Mouse (Mus musculus): ENCODE results near the gene Tmem62. TPM values are rescaled to one million over a fixed set of nuclear protein-coding genes. Genes with fewer than 3 reads are reported as not detected.
"Not testable (repeated sequence)": the region's sequence is repeated elsewhere in the genome, so short reads cannot be mapped to it uniquely, and the experiment has no call there.

Gene Tmem62
- polyA plus RNA-seq, 1 experiment from 2014 or later: 6.9 TPM

DNA sequence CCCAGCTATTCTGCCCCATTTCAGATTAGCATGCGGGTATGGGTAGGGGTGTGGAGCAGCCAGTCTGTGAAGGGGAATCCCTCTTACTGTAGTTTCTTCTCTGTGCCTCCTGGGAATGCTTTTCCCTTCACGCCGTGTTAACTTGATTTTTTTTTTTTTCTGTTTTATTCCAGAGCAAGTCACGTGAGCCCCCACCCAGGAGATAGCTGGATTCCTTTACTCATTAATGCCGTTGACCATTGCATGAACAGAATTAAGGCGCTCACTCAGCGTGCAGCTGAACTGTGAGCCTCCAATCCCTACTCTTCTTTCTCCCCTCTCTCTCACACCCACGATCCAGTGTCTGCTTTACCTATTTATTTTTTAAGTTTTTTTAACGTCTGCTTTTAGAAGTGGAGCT is 39.4 kb downstream of the Tmem62 start:
- no peak overlapping the region for H3K27ac ChIP-seq
- ATAC-seq (replicated peaks; ENCODE audit: low FRiP score, low read depth) (no peak), DNase-seq (ENCODE audit: low spot score) (peak; percentile 41)
- H3K4me2 ChIP-seq (ENCODE audit: low read length): no peak overlapping the region
- no peaks in the 10 kb centered on the region for H3K4me1 ChIP-seq (replicated peaks; ENCODE audit: insufficient read depth, low read length)
- no peaks in the 10 kb centered on the region for H3K27me3 ChIP-seq (ENCODE audit: insufficient read depth, low read length)
- peaks cover 22% of the 10 kb centered on the region for H3K36me3 ChIP-seq (ENCODE audit: insufficient read depth, low read length)
- no peak overlapping the region for H3K4me3 ChIP-seq (replicated peaks; ENCODE audit: low read depth, low read length)
- no peaks in the 10 kb centered on the region for H3K9me3 ChIP-seq (replicated peaks; ENCODE audit: low read length)
- no peak overlapping the region for H3K9ac ChIP-seq (ENCODE audit: low read depth, low read length)
- WGBS: 80% methylated on average over 9 of the region's 9 CpGs
- no peak for TF ChIP-seq CTCF (IDR thresholded peaks at IDR 0.05; ENCODE audit: low read depth)

DNA sequence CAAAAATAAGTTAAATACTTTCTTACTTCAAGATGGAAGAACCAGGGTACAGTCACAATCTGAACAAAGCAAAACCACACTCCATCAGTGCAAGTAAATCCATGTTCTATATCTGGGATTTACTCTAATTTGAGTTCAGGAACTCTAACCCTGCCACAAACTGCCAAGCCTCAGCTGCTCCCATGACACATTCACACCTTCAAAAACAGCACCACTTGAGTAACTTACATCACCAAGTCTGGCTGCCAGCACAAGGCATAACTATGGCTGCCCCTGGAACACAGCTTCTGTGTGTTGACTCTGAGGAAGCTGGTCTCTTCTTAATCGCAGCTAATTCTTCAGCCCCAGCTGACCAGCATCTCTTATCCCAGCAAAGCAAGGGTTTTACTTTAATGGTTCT is 40.3 kb downstream of the Tmem62 start:
- Histone ChIP-seq H3K36me3 (ENCODE audit: insufficient read depth, low read length) (peaks cover 18% of the 10 kb centered on the region), H3K4me3 (replicated peaks; ENCODE audit: low read depth, low read length) (no peak overlapping the region), H3K9ac (ENCODE audit: low read depth, low read length) (no peak overlapping the region), H3K9me3 (replicated peaks; ENCODE audit: low read length) (no peaks in the 10 kb centered on the region), H3K4me1 (replicated peaks; ENCODE audit: insufficient read depth, low read length) (no peaks in the 10 kb centered on the region), H3K4me2 (ENCODE audit: low read length) (no peak overlapping the region), H3K27me3 (ENCODE audit: insufficient read depth, low read length) (no peaks in the 10 kb centered on the region), H3K27ac (no peak overlapping the region)
- DNase-seq (ENCODE audit: low spot score) (no peak), ATAC-seq (replicated peaks; ENCODE audit: low FRiP score, low read depth) (no peak)
- no peak for TF ChIP-seq CTCF (IDR thresholded peaks at IDR 0.05; ENCODE audit: low read depth)
- WGBS: 91% methylated on average over 1 of the region's 1 CpGs

DNA sequence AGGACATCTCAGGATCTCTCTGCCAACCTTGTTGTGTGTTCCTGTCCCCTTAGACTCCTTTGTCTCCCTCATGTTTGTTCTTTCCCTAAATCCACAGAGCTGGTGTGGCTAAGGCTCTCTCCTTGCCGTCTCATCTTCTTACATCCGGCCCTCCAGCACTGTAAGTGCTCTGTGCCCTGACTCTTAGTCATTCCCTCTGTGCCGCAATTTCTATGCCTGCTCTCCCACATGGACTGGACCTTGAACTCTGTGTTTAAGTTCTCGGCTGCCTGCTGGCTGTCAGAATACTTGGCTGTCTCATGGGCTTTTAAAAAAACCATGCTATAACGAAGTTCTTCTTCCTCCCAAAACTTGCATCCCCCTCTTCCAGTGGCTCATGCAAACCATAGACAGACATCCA is 46.1 kb downstream of the Tmem62 start:
- no peak for DNase-seq (ENCODE audit: low spot score)
- H3K9ac ChIP-seq (ENCODE audit: low read depth, low read length): no peak overlapping the region
- H3K36me3 ChIP-seq (ENCODE audit: insufficient read depth, low read length): 0 out of 2 replicates have a peak, but pooled peaks cover under 1% of the 10 kb centered on the region
- no peak for TF ChIP-seq CTCF (IDR thresholded peaks at IDR 0.05; ENCODE audit: low read depth)
- 51% methylated on average over 5 of the region's 5 CpGs for WGBS
- no peaks in the 10 kb centered on the region for H3K4me1 ChIP-seq (replicated peaks; ENCODE audit: insufficient read depth, low read length)
- H3K27me3 ChIP-seq (ENCODE audit: insufficient read depth, low read length): no peaks in the 10 kb centered on the region
- no peak overlapping the region for H3K4me3 ChIP-seq (replicated peaks; ENCODE audit: low read depth, low read length)
- H3K4me2 ChIP-seq (ENCODE audit: low read length): no peak overlapping the region
- ATAC-seq (replicated peaks; ENCODE audit: low FRiP score, low read depth): peak; percentile 61; the same call in 1 of the 2 replicates
- no peak overlapping the region for H3K27ac ChIP-seq
- no peaks in the 10 kb centered on the region for H3K9me3 ChIP-seq (replicated peaks; ENCODE audit: low read length)

DNA sequence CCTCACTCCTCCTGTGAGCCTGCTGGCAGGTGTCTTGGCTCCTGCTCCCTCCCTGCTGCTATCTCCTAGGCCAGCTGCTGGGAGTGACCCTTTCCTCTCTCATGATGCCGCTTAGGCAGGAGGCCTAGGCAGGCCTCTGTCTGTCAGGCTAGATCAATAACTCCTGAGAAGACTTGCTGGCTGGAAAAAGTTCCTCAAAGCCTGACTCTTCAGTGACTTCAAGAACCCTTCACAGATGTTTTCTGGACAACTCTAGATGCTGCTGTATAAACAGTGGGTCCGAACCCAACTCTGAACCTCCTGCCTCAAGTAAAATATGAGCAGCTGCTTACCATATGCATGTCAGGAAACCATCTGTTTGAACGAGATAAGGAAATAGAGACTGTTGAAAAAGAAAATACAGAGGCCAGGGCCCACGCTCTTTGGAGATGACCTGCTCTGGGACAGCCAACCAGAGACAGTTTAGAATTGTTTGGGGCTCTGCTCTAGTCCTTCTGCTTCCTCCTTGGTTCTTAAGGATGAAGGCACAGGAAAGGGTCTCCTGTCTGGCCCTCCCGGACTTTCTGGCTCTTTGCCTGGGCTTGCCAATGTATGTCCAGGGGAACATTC is 60.0 kb downstream of the Tmem62 start, which contains the start of gene Epb42:
Epb42 (minus strand) TSS at position 340 of the 609 bp plus-strand sequence.
- DNase-seq (ENCODE audit: low spot score): no peak
- Histone ChIP-seq H3K4me3 (replicated peaks; ENCODE audit: low read depth, low read length) (no peak within 1 kb of the TSS), H3K9me3 (replicated peaks; ENCODE audit: low read length) (no peaks in the 10 kb centered on the region), H3K4me1 (replicated peaks; ENCODE audit: insufficient read depth, low read length) (no peaks in the 10 kb centered on the region), H3K27me3 (ENCODE audit: insufficient read depth, low read length) (no peaks in the 10 kb centered on the region), H3K4me2 (ENCODE audit: low read length) (no peak within 1 kb of the TSS), H3K9ac (ENCODE audit: low read depth, low read length) (no peak within 1 kb of the TSS), H3K27ac (no peak within 1 kb of the TSS), H3K36me3 (ENCODE audit: insufficient read depth, low read length) (no peaks in the 10 kb centered on the region)
- no peak for ATAC-seq (replicated peaks; ENCODE audit: low FRiP score, low read depth)
- WGBS: 54% methylated on average over 5 of the region's 5 CpGs
- no peak for TF ChIP-seq CTCF (IDR thresholded peaks at IDR 0.05; ENCODE audit: low read depth)

DNA sequence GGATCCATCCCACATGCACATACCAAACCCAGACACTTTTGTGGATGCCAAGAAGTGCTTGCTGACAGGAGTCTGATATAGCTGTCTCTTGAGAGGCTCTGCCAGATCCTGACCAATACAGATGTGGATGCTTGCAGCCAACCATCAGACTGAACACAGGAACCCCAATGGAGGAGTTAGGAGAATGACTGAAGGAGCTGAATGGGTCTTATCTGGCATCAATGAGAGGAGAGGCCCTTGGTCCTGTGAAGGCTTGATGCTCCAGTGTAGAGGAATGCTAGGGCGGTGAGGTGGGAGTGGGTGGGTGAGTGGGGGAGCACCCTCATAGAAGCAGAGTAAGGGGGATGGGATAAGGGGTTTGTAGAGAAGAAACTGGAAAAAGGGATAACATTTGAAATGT is 62.0 kb downstream of the Tmem62 start:
- not testable (repeated sequence) for DNase-seq (ENCODE audit: low spot score); H3K9ac ChIP-seq (ENCODE audit: low read depth, low read length); H3K36me3 ChIP-seq (ENCODE audit: insufficient read depth, low read length); H3K27me3 ChIP-seq (ENCODE audit: insufficient read depth, low read length); H3K27ac ChIP-seq; H3K4me3 ChIP-seq (replicated peaks; ENCODE audit: low read depth, low read length); H3K4me2 ChIP-seq (ENCODE audit: low read length); H3K9me3 ChIP-seq (replicated peaks; ENCODE audit: low read length); H3K4me1 ChIP-seq (replicated peaks; ENCODE audit: insufficient read depth, low read length); ATAC-seq (replicated peaks; ENCODE audit: low FRiP score, low read depth)
- WGBS: 100% methylated on average over 1 of the region's 1 CpGs

DNA sequence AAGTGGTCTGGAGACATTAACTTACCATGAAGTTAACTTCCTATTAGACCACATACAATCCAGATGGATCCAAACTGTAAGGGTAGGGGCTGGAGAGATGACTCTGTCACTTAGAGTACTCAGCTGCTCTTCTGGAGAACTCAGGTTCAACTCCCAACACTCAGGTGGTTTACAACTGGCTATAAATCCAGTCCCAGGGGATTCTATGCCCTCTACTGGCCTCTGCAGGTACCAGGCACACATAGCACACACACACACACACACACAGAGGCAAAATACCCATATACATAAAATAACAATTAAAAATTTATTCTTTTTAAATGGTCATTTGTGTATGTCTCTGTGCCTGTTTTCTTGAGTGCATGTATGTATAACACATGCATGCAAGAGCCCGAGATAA is 62.6 kb downstream of the Tmem62 start:
- WGBS: 100% methylated on average over 1 of the region's 1 CpGs
- Histone ChIP-seq H3K9me3 (replicated peaks; ENCODE audit: low read length) (no peaks in the 10 kb centered on the region), H3K27ac (no peak overlapping the region), H3K9ac (ENCODE audit: low read depth, low read length) (no peak overlapping the region), H3K4me2 (ENCODE audit: low read length) (no peak overlapping the region), H3K4me1 (replicated peaks; ENCODE audit: insufficient read depth, low read length) (no peaks in the 10 kb centered on the region), H3K27me3 (ENCODE audit: insufficient read depth, low read length) (no peaks in the 10 kb centered on the region), H3K36me3 (ENCODE audit: insufficient read depth, low read length) (no peaks in the 10 kb centered on the region), H3K4me3 (replicated peaks; ENCODE audit: low read depth, low read length) (no peak overlapping the region)
- ATAC-seq (replicated peaks; ENCODE audit: low FRiP score, low read depth) (no peak), DNase-seq (ENCODE audit: low spot score) (no peak)
- TF ChIP-seq CTCF (IDR thresholded peaks at IDR 0.05; ENCODE audit: low read depth): peak; percentile 23; the same call in 1 of the 2 replicates

DNA sequence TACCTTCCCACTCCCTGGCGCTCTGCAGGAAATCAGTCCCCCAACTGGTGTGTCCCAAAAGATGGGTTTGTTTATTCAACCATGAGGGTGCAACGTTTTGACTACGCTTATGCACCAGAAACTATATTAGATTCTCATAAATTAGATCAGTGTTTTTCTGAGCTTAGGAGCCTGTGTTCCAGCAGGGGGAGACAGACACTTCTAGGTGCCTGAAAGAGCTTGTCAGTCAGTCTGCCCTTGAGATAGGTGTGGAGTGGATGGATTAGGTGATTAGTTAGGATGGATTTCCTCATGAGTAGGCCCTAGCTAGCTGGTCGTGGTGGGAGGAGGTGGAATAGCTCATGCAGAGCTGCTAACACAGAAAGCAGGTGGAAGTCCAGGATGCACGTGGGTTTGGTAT is 64.3 kb downstream of the Tmem62 start:
- H3K36me3 ChIP-seq (ENCODE audit: insufficient read depth, low read length): no peaks in the 10 kb centered on the region
- no peak for ATAC-seq (replicated peaks; ENCODE audit: low FRiP score, low read depth)
- H3K27me3 ChIP-seq (ENCODE audit: insufficient read depth, low read length): no peaks in the 10 kb centered on the region
- H3K9me3 ChIP-seq (replicated peaks; ENCODE audit: low read length): no peaks in the 10 kb centered on the region
- peak; percentile 79 for TF ChIP-seq CTCF (IDR thresholded peaks at IDR 0.05; ENCODE audit: low read depth)
- no peak overlapping the region for H3K4me3 ChIP-seq (replicated peaks; ENCODE audit: low read depth, low read length)
- DNase-seq (ENCODE audit: low spot score): peak; percentile 55
- no peaks in the 10 kb centered on the region for H3K4me1 ChIP-seq (replicated peaks; ENCODE audit: insufficient read depth, low read length)
- no peak overlapping the region for H3K27ac ChIP-seq
- 30% methylated on average over 5 of the region's 5 CpGs for WGBS
- H3K9ac ChIP-seq (ENCODE audit: low read depth, low read length): no peak overlapping the region
- H3K4me2 ChIP-seq (ENCODE audit: low read length): no peak overlapping the region
